Mouse (Mus musculus): ENCODE results near the gene Gm4894. TPM values are rescaled to one million over a fixed set of nuclear protein-coding genes. Genes with fewer than 3 reads are reported as not detected.

Gm4894 gene
- polyA plus RNA-seq, 1 experiment from 2014 or later: not detected

- Histone ChIP-seq H3K9me3 (ENCODE audit: control insufficient read depth, low read length) (no peaks in the 10 kb centered on the region), H3K9ac (no peak overlapping the region), H3K27me3 (ENCODE audit: control insufficient read depth, insufficient read depth, low read length) (no peaks in the 10 kb centered on the region), H3K4me2 (replicated peaks) (no peak overlapping the region), H3K4me1 (replicated peaks; ENCODE audit: control insufficient read depth, insufficient read depth, low read length) (peaks cover 4% of the 10 kb centered on the region; the same call in 1 of the 2 replicates), H3K36me3 (replicated peaks; ENCODE audit: control insufficient read depth, insufficient read depth) (no peaks in the 10 kb centered on the region), H3K4me3 (replicated peaks; ENCODE audit: low read length) (no peak overlapping the region), H3K27ac (no peak overlapping the region)
- DNase-seq (ENCODE audit: low spot score) (no peak), ATAC-seq (ENCODE audit: low FRiP score) (no peak)
- WGBS: 59% methylated on average over 7 of the region's 7 CpGs
Measured at GRCm38 (mm10) chr9:49268949-49269348, 18.6 kb downstream of the Gm4894 start.

GRCm38 (mm10) chr9:49273566-49273965, 23.2 kb downstream of the Gm4894 start:
- no peak overlapping the region for H3K4me3 ChIP-seq (replicated peaks; ENCODE audit: low read length)
- no peak for DNase-seq (ENCODE audit: low spot score)
- no peak overlapping the region for H3K27ac ChIP-seq
- no peaks in the 10 kb centered on the region for H3K27me3 ChIP-seq (ENCODE audit: control insufficient read depth, insufficient read depth, low read length)
- ATAC-seq (ENCODE audit: low FRiP score): no peak
- WGBS: 19% methylated on average over 7 of the region's 7 CpGs
- no peak overlapping the region for H3K4me2 ChIP-seq (replicated peaks)
- H3K9ac ChIP-seq: no peak overlapping the region
- peaks cover 11% of the 10 kb centered on the region; the same call in 1 of the 2 replicates for H3K4me1 ChIP-seq (replicated peaks; ENCODE audit: control insufficient read depth, insufficient read depth, low read length)
- no peaks in the 10 kb centered on the region for H3K9me3 ChIP-seq (ENCODE audit: control insufficient read depth, low read length)
- H3K36me3 ChIP-seq (replicated peaks; ENCODE audit: control insufficient read depth, insufficient read depth): no peaks in the 10 kb centered on the region

- H3K27ac ChIP-seq: no peak overlapping the region
- H3K9ac ChIP-seq: no peak overlapping the region
- no peaks in the 10 kb centered on the region for H3K27me3 ChIP-seq (ENCODE audit: control insufficient read depth, insufficient read depth, low read length)
- H3K36me3 ChIP-seq (replicated peaks; ENCODE audit: control insufficient read depth, insufficient read depth): no peaks in the 10 kb centered on the region
- ATAC-seq (ENCODE audit: low FRiP score) (no peak), DNase-seq (ENCODE audit: low spot score) (peak; percentile 58)
- no peak overlapping the region for H3K4me3 ChIP-seq (replicated peaks; ENCODE audit: low read length)
- no peak overlapping the region for H3K4me2 ChIP-seq (replicated peaks)
- 0 out of 2 replicates have a peak, but pooled peaks cover 7% of the 10 kb centered on the region for H3K4me1 ChIP-seq (replicated peaks; ENCODE audit: control insufficient read depth, insufficient read depth, low read length)
- 39% methylated on average over 4 of the region's 4 CpGs for WGBS
- no peaks in the 10 kb centered on the region for H3K9me3 ChIP-seq (ENCODE audit: control insufficient read depth, low read length)
Measured at GRCm38 (mm10) chr9:49275976-49276375, 25.6 kb downstream of the Gm4894 start.

- H3K27ac ChIP-seq: no peak overlapping the region
- no peak for DNase-seq (ENCODE audit: low spot score)
- no peaks in the 10 kb centered on the region for H3K36me3 ChIP-seq (replicated peaks; ENCODE audit: control insufficient read depth, insufficient read depth)
- WGBS: 88% methylated on average over 11 of the region's 11 CpGs
- ATAC-seq (ENCODE audit: low FRiP score): no peak
- H3K27me3 ChIP-seq (ENCODE audit: control insufficient read depth, insufficient read depth, low read length): no peaks in the 10 kb centered on the region
- H3K4me3 ChIP-seq (replicated peaks; ENCODE audit: low read length): no peak overlapping the region
- H3K9me3 ChIP-seq (ENCODE audit: control insufficient read depth, low read length): no peaks in the 10 kb centered on the region
- no peak overlapping the region for H3K4me2 ChIP-seq (replicated peaks)
- 0 out of 2 replicates have a peak, but pooled peaks cover 7% of the 10 kb centered on the region for H3K4me1 ChIP-seq (replicated peaks; ENCODE audit: control insufficient read depth, insufficient read depth, low read length)
- H3K9ac ChIP-seq: no peak overlapping the region
Measured at GRCm38 (mm10) chr9:49276542-49277334, 26.4 kb downstream of the Gm4894 start.

- no peaks in the 10 kb centered on the region for H3K27me3 ChIP-seq (ENCODE audit: control insufficient read depth, insufficient read depth, low read length)
- no peaks in the 10 kb centered on the region for H3K9me3 ChIP-seq (ENCODE audit: control insufficient read depth, low read length)
- no peak overlapping the region for H3K9ac ChIP-seq
- no peak for ATAC-seq (ENCODE audit: low FRiP score)
- no peak overlapping the region for H3K27ac ChIP-seq
- WGBS: 64% methylated on average over 1 of the region's 1 CpGs
- H3K36me3 ChIP-seq (replicated peaks; ENCODE audit: control insufficient read depth, insufficient read depth): no peaks in the 10 kb centered on the region
- H3K4me2 ChIP-seq (replicated peaks): no peak overlapping the region
- peak; percentile 44 for DNase-seq (ENCODE audit: low spot score)
- no peaks in the 10 kb centered on the region for H3K4me1 ChIP-seq (replicated peaks; ENCODE audit: control insufficient read depth, insufficient read depth, low read length)
- no peak overlapping the region for H3K4me3 ChIP-seq (replicated peaks; ENCODE audit: low read length)
Measured at GRCm38 (mm10) chr9:49295101-49295500, 44.8 kb downstream of the Gm4894 start.

- Histone ChIP-seq H3K27ac (no peak overlapping the region), H3K4me2 (replicated peaks) (no peak overlapping the region), H3K27me3 (ENCODE audit: control insufficient read depth, insufficient read depth, low read length) (no peaks in the 10 kb centered on the region), H3K9ac (no peak overlapping the region), H3K36me3 (replicated peaks; ENCODE audit: control insufficient read depth, insufficient read depth) (no peaks in the 10 kb centered on the region), H3K9me3 (ENCODE audit: control insufficient read depth, low read length) (no peaks in the 10 kb centered on the region), H3K4me1 (replicated peaks; ENCODE audit: control insufficient read depth, insufficient read depth, low read length) (no peaks in the 10 kb centered on the region), H3K4me3 (replicated peaks; ENCODE audit: low read length) (no peak overlapping the region)
- 77% methylated on average over 3 of the region's 3 CpGs for WGBS
- no peak for DNase-seq (ENCODE audit: low spot score)
- no peak for ATAC-seq (ENCODE audit: low FRiP score)
Measured at GRCm38 (mm10) chr9:49307576-49307975, 57.2 kb downstream of the Gm4894 start.

GRCm38 (mm10) chr9:49310821-49311220, 60.5 kb downstream of the Gm4894 start:
- Histone ChIP-seq H3K36me3 (replicated peaks; ENCODE audit: control insufficient read depth, insufficient read depth) (no peaks in the 10 kb centered on the region), H3K27ac (no peak overlapping the region), H3K4me2 (replicated peaks) (no peak overlapping the region), H3K4me3 (replicated peaks; ENCODE audit: low read length) (no peak overlapping the region), H3K27me3 (ENCODE audit: control insufficient read depth, insufficient read depth, low read length) (no peaks in the 10 kb centered on the region), H3K9ac (no peak overlapping the region), H3K9me3 (ENCODE audit: control insufficient read depth, low read length) (no peaks in the 10 kb centered on the region), H3K4me1 (replicated peaks; ENCODE audit: control insufficient read depth, insufficient read depth, low read length) (no peaks in the 10 kb centered on the region)
- WGBS: 50% methylated on average over 4 of the region's 4 CpGs
- DNase-seq (ENCODE audit: low spot score): no peak
- no peak for ATAC-seq (ENCODE audit: low FRiP score)

- no peak overlapping the region for H3K9ac ChIP-seq
- no peak overlapping the region for H3K4me2 ChIP-seq (replicated peaks)
- ATAC-seq (ENCODE audit: low FRiP score) (no peak), DNase-seq (ENCODE audit: low spot score) (no peak)
- no peaks in the 10 kb centered on the region for H3K36me3 ChIP-seq (replicated peaks; ENCODE audit: control insufficient read depth, insufficient read depth)
- no peaks in the 10 kb centered on the region for H3K4me1 ChIP-seq (replicated peaks; ENCODE audit: control insufficient read depth, insufficient read depth, low read length)
- no peaks in the 10 kb centered on the region for H3K9me3 ChIP-seq (ENCODE audit: control insufficient read depth, low read length)
- no peak overlapping the region for H3K4me3 ChIP-seq (replicated peaks; ENCODE audit: low read length)
- no peaks in the 10 kb centered on the region for H3K27me3 ChIP-seq (ENCODE audit: control insufficient read depth, insufficient read depth, low read length)
- no peak overlapping the region for H3K27ac ChIP-seq
Measured at GRCm38 (mm10) chr9:49318638-49319037, 68.3 kb downstream of the Gm4894 start.
